19 mouse cellular contexts compared by ENCODE assay signal in genomic region chr8:92976656-92977055, GRCm38 (mm10). TPM values are rescaled to one million over a fixed set of nuclear protein-coding genes. Genes with fewer than 3 reads are reported as not detected.
"Had no signal": no experiment of that assay in that cellular context is flagged by ENCODE, and none has a peak within 500 bp of the region (broad histone marks: within the 10 kb centered on the region; RNA-seq: fewer than 3 reads in every experiment).

No protein-coding gene starts in this region.

- H3K9me3 ChIP-seq: lung, embryonic 15.5 days; midbrain, embryonic 13.5 days; midbrain, embryonic 15.5 days; neural tube, embryonic 12.5 days had no signal

- H3K27me3 ChIP-seq: megakaryocyte, embryonic 14.5 days; midbrain, embryonic 13.5 days; midbrain, embryonic 15.5 days; neural tube, embryonic 12.5 days had no signal

- ATAC-seq: lung, postnatal 0 days; midbrain, embryonic 13.5 days; midbrain, embryonic 15.5 days had no signal

- H3K9ac ChIP-seq: lung, embryonic 15.5 days; midbrain, embryonic 13.5 days; midbrain, embryonic 15.5 days; neural tube, embryonic 12.5 days had no signal

- H3K27ac ChIP-seq: lung, embryonic 15.5 days; macrophage; midbrain, embryonic 13.5 days; midbrain, embryonic 15.5 days; neural tube, embryonic 12.5 days had no signal

- H3K4me3 ChIP-seq: lung, embryonic 15.5 days; megakaryocyte, embryonic 14.5 days; midbrain, embryonic 13.5 days; midbrain, embryonic 15.5 days; neural tube, embryonic 12.5 days had no signal

- H3K4me1 ChIP-seq: megakaryocyte, embryonic 14.5 days; midbrain, embryonic 15.5 days; neural tube, embryonic 12.5 days had no signal

- DNase-seq: lung, adult 2 months; lung, postnatal 14 days; lung, postnatal 36 days; right cerebral cortex, postnatal 14 days; spleen, adult 18-20 months; thymus, adult 18-20 months; thymus, postnatal 14 days; thymus, postnatal 36 days had no signal

- H3K4me2 ChIP-seq: lung, embryonic 15.5 days; midbrain, embryonic 11.5 days; midbrain, embryonic 13.5 days; midbrain, embryonic 15.5 days; neural tube, embryonic 12.5 days had no signal

- H3K36me3 ChIP-seq: lung, embryonic 15.5 days; midbrain, embryonic 13.5 days; midbrain, embryonic 15.5 days; neural tube, embryonic 12.5 days had no signal

RNA-seq across cellular contexts. Expression of gene Slc6a2, which starts 16.8 kb away (rescaled TPM):
- total RNA-seq: neutrophil, adult 5-6 weeks had no signal
- polyA plus RNA-seq: macrophage; midbrain, embryonic 11.5 days; neural tube, embryonic 14.5 days; small intestine, adult 2 months had no signal
